Mouse (Mus musculus): ENCODE results near the gene Pim3.

Gene Pim3

GRCm38 (mm10) chr15:88895119-88895518, 33.1 kb downstream of the Pim3 start:
- DNase-seq (ENCODE audit: low read depth, low spot score) = no peak
- Histone ChIP-seq H3K36me3 (ENCODE audit: control insufficient read depth, insufficient read depth, low read length, poor library complexity, severe bottlenecking) (no peaks in the 10 kb centered on the region), H3K27me3 (ENCODE audit: control insufficient read depth, insufficient read depth, low read length, poor library complexity, severe bottlenecking) (no peaks in the 10 kb centered on the region)

- Histone ChIP-seq H3K27me3 (ENCODE audit: control insufficient read depth, insufficient read depth, low read length, poor library complexity, severe bottlenecking) (no peaks in the 10 kb centered on the region), H3K36me3 (ENCODE audit: control insufficient read depth, insufficient read depth, low read length, poor library complexity, severe bottlenecking) (no peaks in the 10 kb centered on the region)
- no peak for DNase-seq (ENCODE audit: low read depth, low spot score)
Observed at GRCm38 (mm10) chr15:88895891-88896290, 33.9 kb downstream of the Pim3 start.

GRCm38 (mm10) chr15:88896341-88896980, 34.5 kb downstream of the Pim3 start:
- H3K36me3 ChIP-seq (ENCODE audit: control insufficient read depth, insufficient read depth, low read length, poor library complexity, severe bottlenecking) = no peaks in the 10 kb centered on the region
- no peak for DNase-seq (ENCODE audit: low read depth, low spot score)
- H3K27me3 ChIP-seq (ENCODE audit: control insufficient read depth, insufficient read depth, low read length, poor library complexity, severe bottlenecking) = no peaks in the 10 kb centered on the region

DNA sequence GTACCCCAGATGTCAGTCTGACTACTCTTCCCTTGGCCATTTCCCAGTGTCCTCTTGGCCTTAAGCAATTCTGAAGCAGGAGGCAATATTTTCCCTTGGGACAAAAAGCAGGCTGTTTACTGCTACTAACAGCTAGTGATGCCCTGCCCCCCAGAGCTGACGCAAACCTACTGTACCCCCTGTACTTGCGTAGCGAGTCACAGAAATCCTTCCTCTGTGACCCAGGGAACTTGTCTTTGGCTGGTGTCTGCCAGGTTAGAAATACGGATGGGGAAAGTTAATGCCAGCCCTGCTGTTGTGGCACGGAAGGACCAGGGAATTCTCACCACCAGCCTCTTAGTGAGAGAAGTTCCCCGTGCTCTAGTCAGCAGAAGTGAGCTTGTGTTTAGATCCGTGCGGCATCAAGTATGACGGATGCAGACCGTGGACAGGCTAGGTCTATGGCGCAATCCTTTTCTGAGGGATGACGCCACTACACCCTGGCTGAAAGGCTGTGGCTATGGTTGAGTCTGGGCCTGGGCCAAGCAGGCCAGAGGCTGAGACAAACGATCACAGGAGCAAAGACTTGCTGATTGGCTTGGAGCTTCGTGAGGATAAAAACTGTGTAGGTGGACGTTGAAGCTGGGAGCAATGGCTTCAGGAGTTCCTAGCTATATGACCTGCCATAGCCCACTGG, 40.4 kb downstream of the Pim3 start:
- no peak for DNase-seq (ENCODE audit: low read depth, low spot score)
- Histone ChIP-seq H3K27me3 (ENCODE audit: control insufficient read depth, insufficient read depth, low read length, poor library complexity, severe bottlenecking) (no peaks in the 10 kb centered on the region), H3K36me3 (ENCODE audit: control insufficient read depth, insufficient read depth, low read length, poor library complexity, severe bottlenecking) (no peaks in the 10 kb centered on the region)

- DNase-seq (ENCODE audit: low read depth, low spot score) = no peak
- H3K36me3 ChIP-seq (ENCODE audit: control insufficient read depth, insufficient read depth, low read length, poor library complexity, severe bottlenecking) = no peaks in the 10 kb centered on the region
Observed at GRCm38 (mm10) chr15:88903086-88903485, 41.1 kb downstream of the Pim3 start.

GRCm38 (mm10) chr15:88904056-88904811, 42.2 kb downstream of the Pim3 start:
- no peak for DNase-seq (ENCODE audit: low read depth, low spot score)
- Histone ChIP-seq H3K27me3 (ENCODE audit: control insufficient read depth, insufficient read depth, low read length, poor library complexity, severe bottlenecking) (no peaks in the 10 kb centered on the region), H3K36me3 (ENCODE audit: control insufficient read depth, insufficient read depth, low read length, poor library complexity, severe bottlenecking) (no peaks in the 10 kb centered on the region)

More at GRCm38 (mm10) chr15:88903086-88903485, 41.1 kb downstream of the Pim3 start:
- H3K27me3 ChIP-seq (ENCODE audit: control insufficient read depth, insufficient read depth, low read length, poor library complexity, severe bottlenecking) = no peaks in the 10 kb centered on the region

- Histone ChIP-seq H3K27me3 (ENCODE audit: control insufficient read depth, insufficient read depth, low read length, poor library complexity, severe bottlenecking) (no peaks in the 10 kb centered on the region), H3K36me3 (ENCODE audit: control insufficient read depth, insufficient read depth, low read length, poor library complexity, severe bottlenecking) (no peaks in the 10 kb centered on the region)
- no peak for DNase-seq (ENCODE audit: low read depth, low spot score)
Observed at GRCm38 (mm10) chr15:88906347-88906746, 44.4 kb downstream of the Pim3 start.

- no peak for DNase-seq (ENCODE audit: low read depth, low spot score)
- Histone ChIP-seq H3K27me3 (ENCODE audit: control insufficient read depth, insufficient read depth, low read length, poor library complexity, severe bottlenecking) (no peaks in the 10 kb centered on the region), H3K36me3 (ENCODE audit: control insufficient read depth, insufficient read depth, low read length, poor library complexity, severe bottlenecking) (no peaks in the 10 kb centered on the region)
Observed at GRCm38 (mm10) chr15:88915046-88915445, 53.1 kb downstream of the Pim3 start.

Measured in splenic B cell, adult 2 months (primary cell).